Mouse (Mus musculus): ENCODE data around the gene Fez2. TPM values are rescaled to one million over a fixed set of nuclear protein-coding genes. Genes with fewer than 3 reads are reported as not detected.

The Fez2 gene
- polyA plus RNA-seq, 2 experiments: 11.4 to 16.9 TPM

DNA sequence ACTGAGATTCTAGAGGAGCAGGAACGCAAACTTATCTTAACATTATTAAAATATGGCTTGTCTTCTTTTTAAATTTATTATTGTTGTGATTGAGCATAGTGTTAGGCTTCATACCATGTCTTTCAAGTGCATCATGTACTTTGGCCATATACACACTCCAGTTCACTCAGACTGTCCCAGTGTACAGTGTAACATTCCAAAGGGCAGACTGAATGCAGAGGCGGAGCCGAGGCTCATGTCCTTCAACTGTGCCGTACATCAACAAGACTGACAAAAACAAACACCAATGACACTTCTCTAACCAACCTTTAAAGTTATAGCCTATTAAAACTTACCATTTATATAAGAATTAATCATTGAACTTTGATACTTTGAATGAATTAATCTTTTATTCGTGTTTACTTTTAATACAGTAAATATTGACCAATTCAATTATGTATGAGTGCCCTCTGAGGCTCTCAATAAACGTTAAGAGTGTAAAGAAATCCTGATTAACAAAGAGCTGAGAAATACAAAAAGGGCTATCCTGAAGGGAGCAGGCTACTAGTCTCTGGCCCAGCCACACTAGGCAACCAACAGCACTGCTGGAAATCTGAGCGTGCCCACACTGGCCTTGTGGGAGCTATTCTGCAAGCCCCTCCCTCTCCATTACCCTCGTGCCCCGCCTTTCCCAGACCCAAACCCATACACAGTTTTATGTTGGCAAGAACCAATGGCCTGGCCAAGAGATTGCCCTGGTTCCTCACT lies 29.7 kb downstream of the Fez2 start:
- Histone ChIP-seq H3K4me2 (ENCODE audit: low read depth) (no peak overlapping the region), H3K27ac (no peak overlapping the region), H3K27me3 (ENCODE audit: control insufficient read depth, insufficient read depth, low read length) (no peaks in the 10 kb centered on the region), H3K36me3 (replicated peaks; ENCODE audit: control insufficient read depth, insufficient read depth, low read depth) (no peaks in the 10 kb centered on the region; the same call in 1 of the 2 replicates), H3K9me3 (ENCODE audit: control insufficient read depth, low read length) (no peaks in the 10 kb centered on the region), H3K4me1 (replicated peaks; ENCODE audit: control insufficient read depth in 2 of 2, insufficient read depth in 2 of 2, low read length in 1 of 2) (peaks cover 0 to 9% of the 10 kb centered on the region in 2 experiments; a peak in 2 of 4 replicates), H3K9ac (replicated peaks) (no peak overlapping the region), H3K4me3 (ENCODE audit: insufficient read depth in 1 of 2, low read depth in 2 of 2, low read length in 2 of 2) (no peak overlapping the region)
- ATAC-seq (ENCODE audit: insufficient read depth): peak; percentile 64
- 71% methylated on average over 9 of the region's 9 CpGs for WGBS (ENCODE audit: insufficient replicate concordance)
- DNase-seq (ENCODE audit: low read depth in 3 of 3, low spot score in 3 of 3): peak in 1 of 3 experiments; percentile 10
- TF ChIP-seq EP300 (IDR thresholded peaks at IDR 0.05; ENCODE audit: low read depth) (no peak), CTCF (IDR thresholded peaks at IDR 0.05; ENCODE audit: low read depth) (no peak)

DNA sequence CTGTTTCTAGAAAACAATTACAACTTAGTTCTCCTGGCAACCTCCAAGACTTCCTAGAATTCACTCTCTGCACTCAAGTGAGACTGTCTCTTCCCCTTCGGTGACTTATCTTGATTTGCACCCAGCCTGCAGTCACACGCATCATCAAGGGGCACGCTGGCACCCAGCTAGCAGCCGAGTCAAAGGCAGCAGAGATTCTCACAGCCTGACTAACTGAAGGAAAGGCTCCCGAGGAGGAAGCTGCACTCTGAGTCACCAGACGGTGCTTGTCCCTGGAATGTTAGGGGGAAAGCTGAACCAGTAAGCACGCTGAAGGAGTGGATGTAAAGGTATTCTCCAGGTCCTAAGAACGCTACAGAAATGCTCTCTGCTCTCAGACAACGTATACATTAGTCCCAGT lies 30.3 kb downstream of the Fez2 start:
- H3K36me3 ChIP-seq (replicated peaks; ENCODE audit: control insufficient read depth, insufficient read depth, low read depth): no peaks in the 10 kb centered on the region
- H3K4me1 ChIP-seq (replicated peaks; ENCODE audit: control insufficient read depth in 2 of 2, insufficient read depth in 2 of 2, low read length in 1 of 2): peaks cover 0 to 9% of the 10 kb centered on the region in 2 experiments; a peak in 2 of 4 replicates
- no peak overlapping the region for H3K27ac ChIP-seq
- H3K27me3 ChIP-seq (ENCODE audit: control insufficient read depth, insufficient read depth, low read length): no peaks in the 10 kb centered on the region
- no peak overlapping the region for H3K9ac ChIP-seq (replicated peaks)
- no peak overlapping the region for H3K4me2 ChIP-seq (ENCODE audit: low read depth)
- H3K4me3 ChIP-seq (ENCODE audit: insufficient read depth in 1 of 2, low read depth in 2 of 2, low read length in 2 of 2): no peak overlapping the region
- 51% methylated on average over 9 of the region's 9 CpGs for WGBS (ENCODE audit: insufficient replicate concordance)
- TF ChIP-seq EP300 (IDR thresholded peaks at IDR 0.05; ENCODE audit: low read depth) (no peak), CTCF (IDR thresholded peaks at IDR 0.05; ENCODE audit: low read depth) (no peak)
- no peak for DNase-seq (ENCODE audit: low read depth in 3 of 3, low spot score in 3 of 3)
- H3K9me3 ChIP-seq (ENCODE audit: control insufficient read depth, low read length): no peaks in the 10 kb centered on the region
- ATAC-seq (ENCODE audit: insufficient read depth): no peak

DNA sequence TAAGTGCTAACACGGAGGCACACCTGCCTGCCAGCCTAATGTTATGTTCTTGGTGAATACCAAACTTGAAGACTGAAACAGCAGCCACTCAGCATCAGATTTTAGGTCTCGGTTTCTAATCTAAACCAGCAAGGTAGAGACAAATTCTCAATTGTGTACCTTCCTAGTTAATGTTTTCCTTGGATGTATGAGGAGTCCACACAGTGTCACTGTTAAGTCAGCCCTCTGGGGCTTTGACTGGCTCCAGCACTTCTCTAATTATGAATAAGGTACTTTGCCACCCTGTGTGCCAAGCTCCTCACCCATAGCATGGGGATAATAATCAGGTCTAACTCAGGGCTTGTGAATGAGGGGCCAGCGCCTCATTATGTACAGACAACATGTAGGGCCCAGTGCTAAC lies 35.6 kb downstream of the Fez2 start:
- TF ChIP-seq EP300 (IDR thresholded peaks at IDR 0.05; ENCODE audit: low read depth) (no peak), CTCF (IDR thresholded peaks at IDR 0.05; ENCODE audit: low read depth) (no peak)
- Histone ChIP-seq H3K4me3 (ENCODE audit: insufficient read depth in 1 of 2, low read depth in 2 of 2, low read length in 2 of 2) (no peak overlapping the region), H3K9ac (replicated peaks) (no peak overlapping the region), H3K27ac (no peak overlapping the region), H3K27me3 (ENCODE audit: control insufficient read depth, insufficient read depth, low read length) (no peaks in the 10 kb centered on the region), H3K36me3 (replicated peaks; ENCODE audit: control insufficient read depth, insufficient read depth, low read depth) (no peaks in the 10 kb centered on the region; the same call in 1 of the 2 replicates), H3K4me2 (ENCODE audit: low read depth) (peak overlapping the region; percentile 4; the same call in 1 of the 2 replicates), H3K4me1 (replicated peaks; ENCODE audit: control insufficient read depth in 2 of 2, insufficient read depth in 2 of 2, low read length in 1 of 2) (no peaks in the 10 kb centered on the region; a peak in 2 of 4 replicates), H3K9me3 (ENCODE audit: control insufficient read depth, low read length) (no peaks in the 10 kb centered on the region)
- DNase-seq (ENCODE audit: low read depth in 3 of 3, low spot score in 3 of 3) (no peak), ATAC-seq (ENCODE audit: insufficient read depth) (peak; percentile 26; the same call in 1 of the 2 replicates)
- 70% methylated on average over 3 of the region's 3 CpGs for WGBS (ENCODE audit: insufficient replicate concordance)

DNA sequence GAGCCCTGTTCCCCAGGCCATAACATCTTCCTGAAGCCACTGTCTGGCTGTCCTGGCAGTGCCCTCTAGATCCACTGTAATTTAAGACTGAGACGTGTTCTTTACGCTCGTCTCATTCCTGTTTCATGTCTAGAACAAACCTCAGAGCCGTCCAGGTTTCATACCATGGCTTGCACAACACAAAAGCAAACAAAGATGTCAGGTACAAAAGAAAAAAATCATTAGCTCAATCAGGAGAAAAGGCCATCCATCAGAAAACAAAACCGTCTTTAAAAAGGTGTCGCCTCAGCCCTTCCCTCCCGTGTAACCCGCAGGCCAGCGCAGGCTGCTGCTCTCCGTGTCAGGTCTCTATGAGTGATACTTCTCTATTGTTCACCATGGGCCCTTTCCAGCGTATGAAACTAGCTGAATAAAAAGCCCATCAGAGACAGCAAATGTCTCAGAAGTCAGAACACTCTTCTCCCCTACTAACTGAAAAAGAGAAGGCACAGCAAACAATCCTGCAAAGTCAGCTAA lies 38.2 kb downstream of the Fez2 start:
- no peak overlapping the region for H3K9ac ChIP-seq (replicated peaks)
- no peak overlapping the region for H3K4me3 ChIP-seq (ENCODE audit: insufficient read depth in 1 of 2, low read depth in 2 of 2, low read length in 2 of 2)
- no peaks in the 10 kb centered on the region; the same call in 1 of the 2 replicates for H3K36me3 ChIP-seq (replicated peaks; ENCODE audit: control insufficient read depth, insufficient read depth, low read depth)
- H3K27ac ChIP-seq: no peak overlapping the region
- no peaks in the 10 kb centered on the region; a peak in 2 of 4 replicates for H3K4me1 ChIP-seq (replicated peaks; ENCODE audit: control insufficient read depth in 2 of 2, insufficient read depth in 2 of 2, low read length in 1 of 2)
- DNase-seq (ENCODE audit: low read depth in 3 of 3, low spot score in 3 of 3) (no peak), ATAC-seq (ENCODE audit: insufficient read depth) (no peak)
- H3K27me3 ChIP-seq (ENCODE audit: control insufficient read depth, insufficient read depth, low read length): no peaks in the 10 kb centered on the region
- 83% methylated on average over 11 of the region's 11 CpGs for WGBS (ENCODE audit: insufficient replicate concordance)
- no peaks in the 10 kb centered on the region for H3K9me3 ChIP-seq (ENCODE audit: control insufficient read depth, low read length)
- no peak overlapping the region for H3K4me2 ChIP-seq (ENCODE audit: low read depth)
- no peak for TF ChIP-seq CTCF (IDR thresholded peaks at IDR 0.05; ENCODE audit: low read depth)
- no peak for TF ChIP-seq EP300 (IDR thresholded peaks at IDR 0.05; ENCODE audit: low read depth)

DNA sequence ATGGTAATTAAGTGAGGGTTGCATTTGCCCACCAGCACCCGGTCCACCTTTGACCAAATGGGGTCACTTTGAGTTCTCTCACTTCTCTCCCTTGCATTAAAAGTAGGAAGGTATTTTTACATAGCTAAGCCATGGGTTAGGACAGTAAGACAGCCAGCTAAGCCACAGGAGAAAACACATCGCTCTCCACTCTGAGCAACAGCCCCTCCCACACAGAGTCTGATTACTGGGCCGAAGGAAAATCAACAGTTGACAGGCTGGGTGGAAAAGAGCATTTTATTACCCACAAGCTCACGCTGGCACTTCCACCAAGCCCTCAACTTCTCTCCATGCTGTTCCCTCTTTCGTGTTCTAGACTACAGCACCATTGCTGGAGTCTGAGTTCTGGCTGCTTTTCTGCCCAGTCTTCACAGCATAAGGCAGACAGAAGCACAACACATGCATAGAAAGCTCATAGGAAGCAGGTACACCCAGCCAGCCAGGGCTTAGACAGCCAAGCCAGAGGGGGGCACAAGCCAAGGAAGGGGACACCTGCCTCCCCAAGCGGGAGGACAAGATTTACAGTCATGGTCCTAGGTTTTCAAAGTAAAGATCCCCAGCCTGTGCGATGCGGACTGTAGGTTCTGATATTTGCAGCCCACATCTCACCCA lies 38.7 kb downstream of the Fez2 start:
- DNase-seq (ENCODE audit: low read depth in 3 of 3, low spot score in 3 of 3) (no peak), ATAC-seq (ENCODE audit: insufficient read depth) (no peak)
- WGBS (ENCODE audit: insufficient replicate concordance): 69% methylated on average over 8 of the region's 8 CpGs
- H3K36me3 ChIP-seq (replicated peaks; ENCODE audit: control insufficient read depth, insufficient read depth, low read depth): no peaks in the 10 kb centered on the region; the same call in 1 of the 2 replicates
- TF ChIP-seq CTCF (IDR thresholded peaks at IDR 0.05; ENCODE audit: low read depth) (no peak), EP300 (IDR thresholded peaks at IDR 0.05; ENCODE audit: low read depth) (no peak)
- H3K4me1 ChIP-seq (replicated peaks; ENCODE audit: control insufficient read depth in 2 of 2, insufficient read depth in 2 of 2, low read length in 1 of 2): no peaks in the 10 kb centered on the region; a peak in 2 of 4 replicates
- H3K27me3 ChIP-seq (ENCODE audit: control insufficient read depth, insufficient read depth, low read length): no peaks in the 10 kb centered on the region
- H3K4me3 ChIP-seq (ENCODE audit: insufficient read depth in 1 of 2, low read depth in 2 of 2, low read length in 2 of 2): no peak overlapping the region
- no peak overlapping the region for H3K4me2 ChIP-seq (ENCODE audit: low read depth)
- no peak overlapping the region for H3K27ac ChIP-seq
- H3K9me3 ChIP-seq (ENCODE audit: control insufficient read depth, low read length): no peaks in the 10 kb centered on the region
- no peak overlapping the region for H3K9ac ChIP-seq (replicated peaks)

All from liver, embryonic 14.5 days (tissue).